Mouse (Mus musculus): Measurements from ENCODE around the gene Gjb2. TPM values are rescaled to one million over a fixed set of nuclear protein-coding genes. Genes with fewer than 3 reads are reported as not detected.

The Gjb2 gene
- polyA plus RNA-seq, 1 experiment, result not detected

GRCm38 (mm10) chr14:57122295-57122694 is 17.8 kb upstream of the Gjb2 start:
- TF ChIP-seq TCF3 (IDR thresholded peaks at IDR 0.05; ENCODE audit: insufficient read length, low read depth) (no peak), TCF12 (IDR thresholded peaks at IDR 0.05; ENCODE audit: insufficient read depth, poor library complexity, severe bottlenecking) (no peak), MAX (IDR thresholded peaks at IDR 0.05; ENCODE audit: low read depth) (no peak), POLR2AphosphoS2 (IDR thresholded peaks at IDR 0.05; ENCODE audit: insufficient read length, low read depth) (no peak), MYOG (IDR thresholded peaks at IDR 0.05; ENCODE audit: control insufficient read depth in 1 of 3, insufficient read depth in 1 of 3, insufficient read length in 2 of 3, low read depth in 2 of 3) (no peak), E2F4 (IDR thresholded peaks at IDR 0.05; ENCODE audit: insufficient read depth) (no peak), SRF (IDR thresholded peaks at IDR 0.05; ENCODE audit: control insufficient read depth, insufficient read length, low read depth) (no peak), POLR2A (IDR thresholded peaks at IDR 0.05; ENCODE audit: insufficient read length, low read depth) (no peak)
- H3K36me3 ChIP-seq (ENCODE audit: control insufficient read depth, insufficient read depth), result no peaks in the 10 kb centered on the region
- H3K4me2 ChIP-seq (ENCODE audit: low read depth), result no peak overlapping the region
- no peaks in the 10 kb centered on the region for H3K27me3 ChIP-seq (ENCODE audit: control insufficient read depth, insufficient read depth, insufficient read length)
- H3ac ChIP-seq (ENCODE audit: control insufficient read depth, insufficient read length), result no peak overlapping the region
- no peak overlapping the region for H3K4me3 ChIP-seq
- H3K79me2 ChIP-seq (ENCODE audit: control insufficient read depth, insufficient read depth), result no peaks in the 10 kb centered on the region

- TF ChIP-seq MYOD1 (IDR thresholded peaks at IDR 0.05; ENCODE audit: control insufficient read depth in 1 of 3, insufficient read length in 2 of 3, low read depth in 2 of 3) (no peak), E2F4 (IDR thresholded peaks at IDR 0.05; ENCODE audit: insufficient read depth) (no peak), USF1 (IDR thresholded peaks at IDR 0.05; ENCODE audit: low read depth) (no peak), CEBPB (IDR thresholded peaks at IDR 0.05; ENCODE audit: insufficient read depth, poor library complexity, severe bottlenecking) (no peak), POLR2AphosphoS2 (IDR thresholded peaks at IDR 0.05; ENCODE audit: insufficient read length, low read depth) (no peak), MYOG (IDR thresholded peaks at IDR 0.05; ENCODE audit: control insufficient read depth in 1 of 3, insufficient read depth in 1 of 3, insufficient read length in 2 of 3, low read depth in 2 of 3) (no peak), TCF3 (IDR thresholded peaks at IDR 0.05; ENCODE audit: insufficient read length, low read depth) (no peak), MAX (IDR thresholded peaks at IDR 0.05; ENCODE audit: low read depth) (no peak), POLR2A (IDR thresholded peaks at IDR 0.05; ENCODE audit: insufficient read length, low read depth) (no peak), REST (IDR thresholded peaks at IDR 0.05; ENCODE audit: insufficient read depth, insufficient read length) (no peak), SRF (IDR thresholded peaks at IDR 0.05; ENCODE audit: control insufficient read depth, insufficient read length, low read depth) (no peak), TCF12 (IDR thresholded peaks at IDR 0.05; ENCODE audit: insufficient read depth, poor library complexity, severe bottlenecking) (no peak)
Measured at GRCm38 (mm10) chr14:57115823-57116544, 11.5 kb upstream of the Gjb2 start, which contains the start of gene Gm4491. Gene Gm4491, minus strand, starts transcription at chr14:57115883.

DNA sequence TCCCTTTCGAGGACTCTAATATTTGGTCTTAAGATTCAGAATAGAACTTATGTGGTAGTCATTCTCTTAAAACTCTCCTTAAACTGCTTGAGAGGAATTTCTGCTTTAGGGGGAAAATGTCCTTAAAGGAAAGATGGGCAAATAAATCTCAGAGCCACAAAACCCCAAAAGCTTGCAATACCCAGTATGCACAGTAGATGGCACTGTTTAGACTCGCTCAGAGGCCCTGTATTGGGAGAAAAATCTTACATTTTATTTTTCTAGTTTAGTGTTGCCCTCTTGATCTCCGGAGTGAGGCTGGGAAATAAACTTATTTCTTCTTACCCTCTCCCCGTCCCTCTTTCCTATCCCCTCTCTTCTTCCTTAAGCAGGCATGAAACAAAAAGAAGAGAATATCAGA is 4.7 kb upstream of the Gjb2 start:
- no peak overlapping the region for H3K4me3 ChIP-seq
- H3K4me2 ChIP-seq (ENCODE audit: low read depth), result no peak overlapping the region
- no peak overlapping the region for H3ac ChIP-seq (ENCODE audit: control insufficient read depth, insufficient read length)
- TF ChIP-seq POLR2AphosphoS2 (IDR thresholded peaks at IDR 0.05; ENCODE audit: insufficient read length, low read depth), result no peak
- no peaks in the 10 kb centered on the region for H3K36me3 ChIP-seq (ENCODE audit: control insufficient read depth, insufficient read depth)
- peaks cover 37% of the 10 kb centered on the region for H3K27me3 ChIP-seq (ENCODE audit: control insufficient read depth, insufficient read depth, insufficient read length)
- H3K79me2 ChIP-seq (ENCODE audit: control insufficient read depth, insufficient read depth), result no peaks in the 10 kb centered on the region

More at GRCm38 (mm10) chr14:57115823-57116544, 11.5 kb upstream of the Gjb2 start, which contains the start of gene Gm4491:
- Histone ChIP-seq H3ac (ENCODE audit: control insufficient read depth, insufficient read length) (no peak within 1 kb of the TSS), H3K36me3 (ENCODE audit: control insufficient read depth, insufficient read depth) (no peaks in the 10 kb centered on the region), H3K27me3 (ENCODE audit: control insufficient read depth, insufficient read depth, insufficient read length) (peaks cover 5% of the 10 kb centered on the region), H3K79me2 (ENCODE audit: control insufficient read depth, insufficient read depth) (no peaks in the 10 kb centered on the region), H3K4me2 (ENCODE audit: low read depth) (no peak within 1 kb of the TSS), H3K4me3 (no peak within 1 kb of the TSS)

DNA sequence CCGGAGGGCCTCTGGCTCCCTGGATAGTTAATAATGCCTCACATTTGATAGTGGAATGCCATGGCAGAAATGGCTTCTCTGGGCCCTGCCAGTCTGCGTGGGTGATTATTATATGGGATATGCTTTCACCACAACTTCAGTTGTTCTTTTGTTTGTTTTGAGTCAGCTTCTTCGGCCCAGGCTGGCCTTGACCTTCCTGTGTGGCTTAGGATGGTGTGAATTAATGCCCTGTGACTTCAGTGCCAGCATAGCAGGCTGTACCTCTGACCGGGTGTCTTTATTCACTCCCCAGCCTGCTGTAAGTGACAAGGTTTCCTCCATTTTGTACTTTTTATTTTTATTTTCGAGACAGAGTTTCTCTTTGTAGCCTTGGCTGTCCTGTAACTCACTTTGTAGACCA is 3.4 kb upstream of the Gjb2 start:
- no peak overlapping the region for H3K4me2 ChIP-seq (ENCODE audit: low read depth)
- H3K4me3 ChIP-seq, result no peak overlapping the region
- H3ac ChIP-seq (ENCODE audit: control insufficient read depth, insufficient read length), result no peak overlapping the region
- no peak for TF ChIP-seq TCF12 (IDR thresholded peaks at IDR 0.05; ENCODE audit: insufficient read depth, poor library complexity, severe bottlenecking)
- no peak for TF ChIP-seq MAX (IDR thresholded peaks at IDR 0.05; ENCODE audit: low read depth)
- no peak for TF ChIP-seq MYOG (IDR thresholded peaks at IDR 0.05; ENCODE audit: control insufficient read depth in 1 of 3, insufficient read depth in 1 of 3, insufficient read length in 2 of 3, low read depth in 2 of 3)
- TF ChIP-seq POLR2A (IDR thresholded peaks at IDR 0.05; ENCODE audit: insufficient read length, low read depth), result no peak
- H3K27me3 ChIP-seq (ENCODE audit: control insufficient read depth, insufficient read depth, insufficient read length), result peaks cover 48% of the 10 kb centered on the region
- H3K79me2 ChIP-seq (ENCODE audit: control insufficient read depth, insufficient read depth), result no peaks in the 10 kb centered on the region
- no peaks in the 10 kb centered on the region for H3K36me3 ChIP-seq (ENCODE audit: control insufficient read depth, insufficient read depth)

- peaks cover 51% of the 10 kb centered on the region for H3K27me3 ChIP-seq (ENCODE audit: control insufficient read depth, insufficient read depth, insufficient read length)
- no peak for TF ChIP-seq E2F4 (IDR thresholded peaks at IDR 0.05; ENCODE audit: insufficient read depth)
- no peak for TF ChIP-seq MAX (IDR thresholded peaks at IDR 0.05; ENCODE audit: low read depth)
- no peak for TF ChIP-seq MYOD1 (IDR thresholded peaks at IDR 0.05; ENCODE audit: control insufficient read depth in 1 of 3, insufficient read length in 2 of 3, low read depth in 2 of 3)
- TF ChIP-seq SRF (IDR thresholded peaks at IDR 0.05; ENCODE audit: control insufficient read depth, insufficient read length, low read depth), result no peak
- TF ChIP-seq USF1 (IDR thresholded peaks at IDR 0.05; ENCODE audit: low read depth), result no peak
- no peak for TF ChIP-seq TCF3 (IDR thresholded peaks at IDR 0.05; ENCODE audit: insufficient read length, low read depth)
- no peak for TF ChIP-seq POLR2A (IDR thresholded peaks at IDR 0.05; ENCODE audit: insufficient read length, low read depth)
- no peak for TF ChIP-seq POLR2AphosphoS2 (IDR thresholded peaks at IDR 0.05; ENCODE audit: insufficient read length, low read depth)
- no peak for TF ChIP-seq TCF12 (IDR thresholded peaks at IDR 0.05; ENCODE audit: insufficient read depth, poor library complexity, severe bottlenecking)
- no peak for TF ChIP-seq CEBPB (IDR thresholded peaks at IDR 0.05; ENCODE audit: insufficient read depth, poor library complexity, severe bottlenecking)
- TF ChIP-seq REST (IDR thresholded peaks at IDR 0.05; ENCODE audit: insufficient read depth, insufficient read length), result no peak
- TF ChIP-seq MYOG (IDR thresholded peaks at IDR 0.05; ENCODE audit: control insufficient read depth in 1 of 3, insufficient read depth in 1 of 3, insufficient read length in 2 of 3, low read depth in 2 of 3), result no peak
- no peaks in the 10 kb centered on the region for H3K36me3 ChIP-seq (ENCODE audit: control insufficient read depth, insufficient read depth)
- H3K4me3 ChIP-seq, result no peak overlapping the region
- H3K4me2 ChIP-seq (ENCODE audit: low read depth), result no peak overlapping the region
- H3K79me2 ChIP-seq (ENCODE audit: control insufficient read depth, insufficient read depth), result no peaks in the 10 kb centered on the region
- H3ac ChIP-seq (ENCODE audit: control insufficient read depth, insufficient read length), result no peak overlapping the region
Measured at GRCm38 (mm10) chr14:57107091-57107490, 2.6 kb upstream of the Gjb2 start.
